Comparison of ENCODE assay signal across 14 mouse cellular contexts in the genomic region with DNA sequence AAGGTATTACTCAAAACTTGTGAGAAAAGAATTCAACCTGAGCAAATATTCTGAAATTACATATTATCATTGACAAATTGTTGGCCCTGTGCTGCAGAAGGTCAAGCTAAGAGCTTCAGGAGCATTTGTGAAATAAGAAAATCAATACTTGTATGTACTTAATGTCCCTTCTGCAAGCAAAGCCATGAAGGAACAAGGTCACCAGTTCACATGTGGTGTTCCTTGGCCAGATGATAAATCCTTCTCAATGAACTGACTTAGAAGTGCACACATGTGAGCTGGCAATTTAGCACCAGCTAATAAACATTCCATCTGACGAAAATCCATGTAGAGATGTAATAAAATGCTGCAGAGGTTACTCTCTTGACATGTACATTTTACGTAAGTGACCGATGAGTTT.
"Had no signal": no experiment of that assay in that cellular context is flagged by ENCODE, and none has a peak within 500 bp of the region (broad histone marks: within the 10 kb centered on the region; RNA-seq: fewer than 3 reads in every experiment).

No protein-coding gene starts in this region.

- H3K27me3 ChIP-seq: midbrain, embryonic 13.5 days; midbrain, embryonic 15.5 days; neural tube, embryonic 12.5 days; stomach, embryonic 15.5 days had no signal

- H3K27ac ChIP-seq: midbrain, embryonic 13.5 days; midbrain, embryonic 15.5 days; neural tube, embryonic 12.5 days; stomach, embryonic 15.5 days; stomach, postnatal 0 days had no signal

- H3K36me3 ChIP-seq: midbrain, embryonic 13.5 days; midbrain, embryonic 15.5 days; neural tube, embryonic 12.5 days; stomach, embryonic 15.5 days had no signal

- H3K9me3 ChIP-seq: midbrain, embryonic 13.5 days; midbrain, embryonic 15.5 days; neural tube, embryonic 12.5 days; stomach, embryonic 15.5 days had no signal

- ATAC-seq: midbrain, embryonic 13.5 days; midbrain, embryonic 15.5 days had no signal

- DNase-seq: lung, adult 18-20 months; lung, embryonic 14.5 days; lung, postnatal 10 days; lung, postnatal 4 days; right cerebral cortex, postnatal 14 days; thymus, adult 2 months; thymus, postnatal 25 days; thymus, postnatal 4 days had no signal

- H3K4me3 ChIP-seq: midbrain, embryonic 13.5 days; midbrain, embryonic 15.5 days; neural tube, embryonic 12.5 days; stomach, embryonic 15.5 days had no signal

- H3K4me1 ChIP-seq: midbrain, embryonic 13.5 days; midbrain, embryonic 15.5 days; neural tube, embryonic 12.5 days; stomach, embryonic 15.5 days had no signal

- H3K4me2 ChIP-seq: lung, embryonic 14.5 days; midbrain, embryonic 11.5 days; midbrain, embryonic 13.5 days; midbrain, embryonic 15.5 days; neural tube, embryonic 12.5 days; stomach, embryonic 15.5 days had no signal

- H3K9ac ChIP-seq: lung, embryonic 14.5 days; midbrain, embryonic 13.5 days; midbrain, embryonic 15.5 days; neural tube, embryonic 12.5 days; stomach, embryonic 15.5 days had no signal
